Mouse (Mus musculus) erythroblast, adult 5-6 weeks (primary cell): ENCODE measurements around the gene Lrrc8b. TPM values are rescaled to one million over a fixed set of nuclear protein-coding genes. Genes with fewer than 3 reads are reported as not detected.

Source experiments
- ATAC-seq: replicated peaks from 2 replicates; pipeline ENCODE4 v1.8.0; 2016; ENCODE audit warnings: moderate number of reproducible peaks, mild to moderate bottlenecking, moderate TSS enrichment, inconsistent platforms; ENCODE audit not compliant: poor library complexity, low FRiP score, severe bottlenecking
- total RNA-seq, 2 experiments: library from RNA; stranded (forward) in 1 of 2; stranded (reverse) in 1 of 2; fragments of 150-400 nt in 1 of 2; fragments of 200-764, 138-1000 nt in 1 of 2; gene quantifications; 2 replicates each; pipeline versions ENCODE4 v1.2.3 to v1.2.4; 2015 to 2017; ENCODE audit warnings: low replicate concordance in 2 of 2

The Lrrc8b gene
- total RNA-seq, 2 experiments from 2014 or later: 1.2 to 4.0 TPM

- no peak for ATAC-seq
Measured at GRCm38 (mm10) chr5:105472983-105473705, 57.6 kb downstream of the Lrrc8b start.

GRCm38 (mm10) chr5:105477527-105477926 lies 62.0 kb downstream of the Lrrc8b start:
- no peak for ATAC-seq

GRCm38 (mm10) chr5:105479673-105480072 lies 64.1 kb downstream of the Lrrc8b start:
- ATAC-seq: no peak

GRCm38 (mm10) chr5:105480561-105480960 lies 65.0 kb downstream of the Lrrc8b start:
- ATAC-seq: no peak

GRCm38 (mm10) chr5:105483632-105484031 lies 68.1 kb downstream of the Lrrc8b start:
- ATAC-seq: no peak

GRCm38 (mm10) chr5:105484247-105484646 lies 68.7 kb downstream of the Lrrc8b start:
- ATAC-seq: no peak

- no peak for ATAC-seq
Measured at GRCm38 (mm10) chr5:105484891-105485290, 69.3 kb downstream of the Lrrc8b start.

GRCm38 (mm10) chr5:105490211-105490610 lies 74.6 kb downstream of the Lrrc8b start:
- ATAC-seq: no peak

- no peak for ATAC-seq
Measured at GRCm38 (mm10) chr5:105491389-105491788, 75.8 kb downstream of the Lrrc8b start.

GRCm38 (mm10) chr5:105492367-105493246 lies 77.0 kb downstream of the Lrrc8b start:
- 0 out of 2 replicates have a peak, but pooled peaks have one; percentile 56 for ATAC-seq

GRCm38 (mm10) chr5:105493377-105493776 lies 77.8 kb downstream of the Lrrc8b start:
- ATAC-seq: no peak

- no peak for ATAC-seq
Measured at GRCm38 (mm10) chr5:105494246-105494917, 78.8 kb downstream of the Lrrc8b start.

- peak; percentile 67 for ATAC-seq
Measured at GRCm38 (mm10) chr5:105494918-105495901, 79.6 kb downstream of the Lrrc8b start.

- ATAC-seq: no peak
Measured at GRCm38 (mm10) chr5:105496133-105496532, 80.6 kb downstream of the Lrrc8b start.

GRCm38 (mm10) chr5:105496586-105496985 lies 81.0 kb downstream of the Lrrc8b start:
- ATAC-seq: no peak

- ATAC-seq: no peak
Measured at GRCm38 (mm10) chr5:105498429-105499000, 82.9 kb downstream of the Lrrc8b start.

GRCm38 (mm10) chr5:105499396-105499795 lies 83.8 kb downstream of the Lrrc8b start:
- ATAC-seq: no peak

- no peak for ATAC-seq
Measured at GRCm38 (mm10) chr5:105500132-105501121, 84.9 kb downstream of the Lrrc8b start.
